Mouse (Mus musculus) ovary, adult 18-20 months (tissue): ENCODE measurements around the gene Imp3.
"Not testable (repeated sequence)": the region's sequence is repeated elsewhere in the genome, so short reads cannot be mapped to it uniquely, and the experiment has no call there.

Experiments used
- DNase-seq: peaks from one replicate; pipeline ENCODE4 v3.0.0; 2022; ENCODE audit warnings: low spot score, mixed read lengths

Imp3 gene

DNA sequence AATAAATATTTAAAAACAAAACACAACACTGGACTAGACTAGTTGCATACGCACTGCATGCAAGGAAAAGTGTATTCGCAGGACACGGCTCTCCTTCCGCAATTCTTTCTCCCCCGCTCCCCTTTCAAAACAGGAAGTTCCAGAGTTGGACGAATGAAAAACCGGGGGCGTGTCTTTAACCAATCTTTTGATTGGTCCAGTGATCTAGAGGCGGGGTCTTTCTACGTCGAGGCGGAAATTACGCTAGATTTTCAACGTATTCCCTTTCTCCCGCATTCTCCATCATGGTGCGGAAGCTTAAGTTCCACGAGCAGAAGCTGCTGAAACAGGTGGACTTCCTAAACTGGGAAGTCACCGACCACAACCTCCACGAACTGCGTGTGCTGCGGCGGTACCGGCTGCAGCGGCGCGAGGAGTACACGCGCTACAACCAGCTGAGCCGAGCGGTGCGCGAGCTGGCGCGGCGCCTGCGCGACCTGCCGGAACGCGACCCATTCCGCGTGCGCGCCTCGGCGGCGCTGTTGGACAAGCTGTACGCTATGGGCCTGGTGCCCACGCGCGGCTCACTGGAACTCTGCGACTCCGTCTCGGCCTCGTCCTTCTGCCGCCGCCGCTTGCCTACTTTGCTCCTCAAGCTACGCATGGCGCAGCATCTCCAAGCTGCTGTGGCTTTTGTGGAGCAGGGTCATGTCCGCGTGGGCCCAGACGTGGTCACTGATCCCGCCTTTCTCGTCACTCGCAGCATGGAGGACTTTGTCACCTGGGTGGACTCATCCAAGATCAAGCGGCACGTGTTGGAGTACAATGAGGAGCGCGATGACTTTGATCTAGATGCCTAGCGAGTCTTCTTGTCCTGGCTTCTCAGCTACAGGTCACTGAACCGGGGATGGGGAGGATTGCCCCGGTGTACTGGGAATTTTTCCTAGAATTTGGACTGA, at the start of gene Imp3:
Gene Imp3, plus strand, starts transcription at position 253 of the 938 bp plus-strand sequence.
- DNase-seq: peak; percentile 86

DNA sequence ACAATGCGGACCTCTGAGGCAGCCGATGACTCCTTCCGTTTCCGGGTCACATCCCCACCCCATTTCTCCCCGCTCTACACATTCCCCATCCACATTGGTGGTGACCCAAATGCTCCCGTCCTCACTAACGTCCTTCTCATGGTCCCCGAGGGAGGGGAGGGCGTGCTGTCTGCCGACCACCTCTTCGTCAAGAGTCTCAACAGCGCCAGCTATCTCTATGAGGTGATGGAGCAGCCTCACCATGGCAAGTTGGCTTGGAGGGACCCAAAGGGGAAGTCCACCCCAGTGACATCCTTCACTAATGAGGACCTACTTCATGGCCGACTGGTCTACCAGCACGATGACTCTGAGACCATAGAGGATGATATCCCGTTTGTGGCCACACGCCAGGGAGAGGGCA, 49.7 kb upstream of the Imp3 start:
- no peak for DNase-seq

DNA sequence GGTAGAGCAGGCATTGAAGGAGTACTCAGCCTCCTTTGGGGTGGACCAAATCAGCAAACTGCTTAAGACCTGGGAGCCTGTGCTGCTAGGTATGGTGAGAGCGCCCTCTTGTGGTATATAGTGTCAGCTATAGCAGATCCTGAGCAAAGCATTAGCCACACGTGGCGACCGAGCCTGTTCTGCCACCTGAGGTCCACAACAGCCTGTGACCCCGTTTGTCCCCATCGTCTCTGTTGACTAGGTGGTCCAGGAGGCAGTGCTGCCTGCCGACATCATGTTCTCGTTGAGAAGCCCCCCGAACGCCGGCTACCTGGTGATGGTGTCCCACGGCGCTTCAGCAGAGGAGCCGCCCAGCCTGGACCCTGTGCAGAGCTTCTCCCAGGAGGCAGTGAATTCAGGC, 47.5 kb upstream of the Imp3 start:
- no peak for DNase-seq

DNA sequence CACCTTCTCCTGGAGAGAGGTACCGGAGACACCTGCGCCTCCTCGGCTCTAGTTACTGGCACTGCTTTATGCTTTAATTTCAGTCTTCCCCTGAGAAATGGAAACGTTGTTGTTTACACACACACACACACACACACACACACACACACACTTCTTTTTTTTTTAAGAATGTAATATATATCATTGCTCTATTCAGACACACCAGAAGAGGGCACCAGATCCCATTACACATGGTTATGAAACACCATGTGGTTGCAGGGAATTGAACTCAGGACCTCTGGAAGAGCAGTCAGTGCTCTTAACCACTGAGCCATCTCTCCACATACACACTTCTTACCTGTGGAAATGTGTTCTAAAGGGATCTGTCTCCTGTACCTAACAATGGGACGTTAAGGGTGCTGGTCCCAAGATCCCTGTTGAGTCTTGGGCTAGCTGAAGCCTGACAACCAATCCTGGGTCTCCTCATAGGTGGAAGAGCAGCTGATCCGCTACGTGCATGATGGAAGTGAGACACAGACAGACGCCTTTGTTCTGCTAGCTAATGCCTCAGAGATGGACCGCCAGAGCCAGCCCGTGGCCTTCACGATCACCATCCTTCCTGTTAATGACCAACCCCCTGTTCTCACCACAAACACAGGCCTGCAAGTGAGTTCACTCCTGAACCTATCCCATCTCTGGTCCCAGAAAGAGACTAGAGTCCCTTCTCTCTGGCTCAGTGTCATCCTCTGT, 46.6 kb upstream of the Imp3 start:
- no peak for DNase-seq

DNA sequence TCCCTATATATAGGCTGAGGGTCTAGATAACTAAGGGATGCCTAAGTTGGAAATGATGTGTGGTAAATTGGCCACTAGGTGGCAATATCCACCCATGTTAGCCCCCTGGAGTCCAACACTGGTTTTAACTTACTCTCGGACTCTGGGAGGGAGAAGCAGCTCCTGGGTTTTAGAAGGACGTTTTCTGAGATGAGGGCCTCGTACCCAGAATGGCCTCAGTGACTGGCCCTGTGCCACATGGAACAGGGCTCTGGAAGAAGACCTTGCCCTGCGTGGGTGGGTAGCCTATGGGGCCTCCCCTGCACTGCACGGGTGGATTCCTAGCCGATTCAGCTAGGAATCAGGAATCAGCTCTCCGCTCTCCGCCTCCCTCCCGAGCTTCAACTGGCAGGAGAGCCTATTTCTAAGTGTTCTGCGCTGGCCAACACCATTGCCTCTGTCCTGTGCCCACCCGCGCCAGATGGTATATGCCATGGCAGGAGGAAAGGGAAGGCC, 45.7 kb upstream of the Imp3 start:
- peak; percentile 66 for DNase-seq

DNA sequence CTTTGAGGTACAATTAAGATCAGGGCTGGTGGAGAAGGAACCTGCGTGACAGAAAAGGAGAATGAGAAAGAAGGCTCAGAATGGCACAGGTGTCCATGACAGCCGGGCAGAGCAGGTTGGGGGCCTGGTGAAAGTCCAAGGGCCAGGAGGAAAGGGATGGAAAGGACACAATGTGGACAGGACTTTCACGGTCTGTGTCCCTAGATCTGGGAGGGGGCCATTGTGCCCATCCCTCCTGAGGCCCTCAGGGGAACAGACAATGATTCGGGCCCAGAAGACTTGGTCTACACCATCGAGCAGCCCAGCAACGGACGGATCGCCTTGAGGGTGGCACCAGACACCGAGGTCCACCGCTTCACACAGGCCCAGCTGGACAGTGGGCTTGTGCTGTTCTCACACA, 45.2 kb upstream of the Imp3 start:
- DNase-seq: no peak

DNA sequence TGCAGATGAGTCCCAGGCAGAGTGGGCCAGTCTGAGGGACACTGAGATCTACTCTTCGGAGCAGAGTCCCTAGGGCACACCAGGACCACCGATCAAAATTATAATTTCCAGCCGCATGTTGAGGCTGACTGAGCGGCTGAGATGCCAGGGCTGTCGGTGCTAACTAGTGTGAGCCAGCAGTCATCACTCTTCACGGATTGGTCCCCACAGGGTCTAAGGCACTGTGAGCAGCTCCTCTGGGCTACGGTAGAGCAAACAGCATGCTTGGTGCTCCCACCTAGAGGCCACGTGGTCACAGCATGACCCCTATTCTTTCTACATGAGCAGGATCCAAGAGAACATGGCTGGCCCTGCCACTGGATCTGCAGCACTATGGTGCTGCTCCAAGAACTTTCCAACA, 44.0 kb upstream of the Imp3 start:
- no peak for DNase-seq

DNA sequence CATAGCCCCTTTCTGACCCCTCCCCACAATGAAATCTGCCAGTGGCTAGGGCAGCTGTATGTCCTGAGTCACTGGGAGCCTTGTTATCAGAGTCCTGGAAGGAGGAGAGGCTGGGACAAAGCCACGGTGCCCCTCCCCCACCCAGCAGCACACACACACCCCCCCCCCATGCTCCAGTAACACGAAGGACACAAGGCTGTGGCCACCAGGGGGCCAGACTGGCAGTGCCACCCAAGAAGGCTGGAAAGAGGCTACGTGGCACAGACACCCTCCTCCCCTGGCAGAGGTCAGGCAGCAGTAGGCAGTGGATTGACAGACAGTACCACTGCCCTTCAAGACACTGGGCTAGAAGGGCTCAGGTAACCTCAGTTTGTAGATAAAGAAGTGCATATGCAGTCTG, 43.3 kb upstream of the Imp3 start:
- peak; percentile 43 for DNase-seq

DNA sequence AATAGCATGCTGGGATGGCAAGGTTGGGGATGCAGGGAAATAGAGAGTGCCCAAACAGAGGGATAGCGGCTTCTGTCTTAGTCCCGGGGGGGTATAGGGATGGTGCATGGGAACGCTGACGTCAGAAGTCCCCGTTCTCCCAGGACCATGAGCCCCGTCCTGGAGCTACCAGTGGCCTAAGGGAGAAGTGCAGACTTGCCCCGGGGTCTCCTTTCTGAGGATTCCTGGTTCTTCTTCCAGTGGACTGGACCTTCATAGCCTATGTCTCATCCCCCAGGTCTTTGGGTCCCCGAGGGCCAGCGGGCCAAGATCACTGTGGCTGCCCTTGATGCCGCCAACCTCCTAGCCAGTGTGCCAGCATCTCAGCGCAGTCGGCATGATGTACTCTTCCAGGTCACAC, 40.5 kb upstream of the Imp3 start:
- no peak for DNase-seq

DNA sequence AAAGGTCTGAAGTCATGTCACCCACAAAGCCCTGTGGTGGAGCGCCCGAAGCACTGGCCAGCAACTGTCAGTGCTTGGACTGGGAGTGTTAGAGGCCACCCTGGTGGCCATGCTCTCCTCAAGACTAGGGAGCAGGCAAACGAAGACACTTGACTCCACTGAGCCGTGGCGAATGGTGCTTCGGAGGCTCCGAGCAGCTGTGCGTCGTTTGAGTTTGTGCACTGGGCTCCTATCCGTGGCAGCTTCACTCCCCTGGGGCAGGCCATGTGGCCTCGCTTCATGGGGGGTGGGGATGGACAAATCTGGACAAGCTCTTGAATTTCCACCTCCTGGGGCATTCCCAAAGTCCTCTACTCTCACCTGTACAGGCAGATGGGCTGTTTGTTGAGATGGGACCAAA, 37.9 kb upstream of the Imp3 start:
- DNase-seq: no peak

DNA sequence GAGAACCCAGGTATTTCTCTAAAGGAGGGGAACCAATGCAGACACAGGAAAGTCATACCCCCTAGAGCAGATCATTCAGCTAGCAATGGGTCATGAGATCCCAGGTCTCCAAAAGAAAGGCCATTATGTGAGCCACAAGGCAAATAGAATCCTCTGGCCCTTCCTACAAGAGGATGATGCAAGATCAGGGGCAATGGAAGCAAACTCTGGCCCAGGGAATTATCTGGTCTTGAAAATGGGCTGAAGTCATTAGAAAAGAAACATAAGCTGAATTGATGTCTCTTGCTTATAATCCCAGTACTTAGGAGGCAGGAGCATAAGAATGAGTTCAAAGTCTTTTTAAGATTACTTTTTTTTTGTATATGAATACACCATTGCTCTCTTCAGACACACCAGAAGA, 37.2 kb upstream of the Imp3 start:
- no peak for DNase-seq

DNA sequence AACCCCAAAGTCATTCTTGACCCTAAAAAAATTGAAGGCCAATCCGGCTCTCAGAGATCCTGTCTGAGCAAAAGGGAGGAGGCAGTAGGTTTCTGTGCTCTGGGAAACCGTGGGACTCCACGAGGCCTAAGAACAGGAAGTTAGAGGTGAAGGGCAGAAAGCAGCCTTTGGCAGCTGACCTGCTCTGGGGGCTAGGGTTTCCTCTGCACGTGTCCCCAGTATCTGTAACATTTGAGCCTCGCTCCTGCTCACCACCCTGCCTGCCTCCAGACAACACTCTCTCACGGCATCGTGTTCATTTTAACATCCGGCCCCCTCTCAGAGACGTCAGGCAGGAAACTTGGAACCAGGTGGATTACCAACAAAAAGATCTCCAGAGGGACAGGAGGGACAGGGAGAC, 36.7 kb upstream of the Imp3 start:
- no peak for DNase-seq

DNA sequence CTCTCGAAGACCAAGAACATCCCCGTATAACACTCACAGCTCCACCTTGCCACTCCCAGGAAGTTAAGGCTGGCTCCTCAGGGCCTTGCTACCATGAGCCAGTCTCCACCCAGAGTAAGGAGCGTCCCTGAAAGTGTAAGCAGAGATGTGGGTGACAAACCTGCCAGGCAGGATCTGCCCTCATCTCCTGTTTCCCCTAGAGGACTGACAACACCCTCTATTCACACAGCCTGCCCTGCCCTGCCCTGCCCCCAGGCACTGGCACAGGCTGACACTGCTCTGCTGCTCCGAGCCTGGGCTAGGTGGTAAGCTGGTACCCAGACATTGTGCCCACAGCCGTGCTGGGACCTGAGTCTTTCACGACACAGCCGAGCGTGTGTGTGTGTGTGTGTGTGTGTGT, 36.1 kb upstream of the Imp3 start:
- DNase-seq: no peak

DNA sequence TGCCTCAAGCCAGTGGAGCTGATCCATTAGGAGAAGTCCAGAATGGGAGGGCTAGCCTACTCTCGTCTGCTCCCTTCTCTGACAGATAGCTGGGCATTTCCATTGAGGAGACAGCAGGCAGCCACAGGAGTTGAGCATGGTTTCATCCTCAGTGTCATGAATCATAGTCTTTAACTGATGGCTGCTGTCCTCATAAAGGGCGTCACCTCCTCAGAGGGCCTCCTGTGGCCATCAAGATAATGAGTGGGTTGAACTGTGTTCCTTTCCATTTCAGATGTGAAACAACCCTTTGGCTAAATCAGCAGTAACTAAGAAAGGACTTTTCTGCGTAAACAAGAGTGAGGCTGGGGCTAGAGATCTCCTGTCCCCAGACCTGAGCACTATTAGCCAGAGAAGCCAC, 33.6 kb upstream of the Imp3 start:
- no peak for DNase-seq

DNA sequence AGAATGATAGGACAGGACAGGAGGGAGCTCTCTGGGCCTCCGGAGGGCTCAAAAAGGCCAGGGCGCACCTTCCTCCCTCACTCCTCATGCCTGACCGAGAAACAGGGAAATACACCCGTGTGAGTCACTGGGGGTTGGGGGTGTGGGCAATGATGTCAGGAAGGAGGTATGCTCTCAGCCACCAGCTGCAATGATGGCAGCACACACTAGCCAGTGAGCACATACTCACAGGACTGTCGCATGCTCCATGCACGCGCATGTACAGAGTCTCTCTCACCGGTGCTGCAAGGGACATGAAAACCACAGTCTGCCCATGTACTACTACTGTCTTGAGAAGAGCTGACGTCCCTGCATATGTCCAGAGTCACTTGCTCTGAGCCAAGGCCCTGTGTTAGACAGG, 29.7 kb upstream of the Imp3 start:
- DNase-seq: no peak

DNA sequence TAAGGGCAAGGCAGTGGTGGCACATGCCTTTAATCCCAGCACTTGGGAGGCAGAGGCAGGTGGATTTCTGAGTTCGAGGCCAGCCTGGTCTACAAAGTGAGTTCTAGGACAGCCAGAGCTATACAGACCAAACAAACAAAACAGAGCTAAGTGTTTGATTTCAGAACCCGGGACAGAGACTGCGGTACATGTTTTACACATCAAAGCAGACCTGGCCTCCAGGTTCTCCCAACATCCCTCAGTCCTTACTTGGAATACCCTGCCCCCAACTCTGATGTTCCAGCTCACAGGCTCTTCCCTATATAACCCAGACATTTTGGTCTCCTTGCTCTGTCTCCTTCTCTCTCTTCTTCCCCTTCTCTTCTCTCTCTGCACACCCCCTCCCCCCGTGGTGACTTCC, 27.3 kb upstream of the Imp3 start:
- DNase-seq: not testable (repeated sequence)

DNA sequence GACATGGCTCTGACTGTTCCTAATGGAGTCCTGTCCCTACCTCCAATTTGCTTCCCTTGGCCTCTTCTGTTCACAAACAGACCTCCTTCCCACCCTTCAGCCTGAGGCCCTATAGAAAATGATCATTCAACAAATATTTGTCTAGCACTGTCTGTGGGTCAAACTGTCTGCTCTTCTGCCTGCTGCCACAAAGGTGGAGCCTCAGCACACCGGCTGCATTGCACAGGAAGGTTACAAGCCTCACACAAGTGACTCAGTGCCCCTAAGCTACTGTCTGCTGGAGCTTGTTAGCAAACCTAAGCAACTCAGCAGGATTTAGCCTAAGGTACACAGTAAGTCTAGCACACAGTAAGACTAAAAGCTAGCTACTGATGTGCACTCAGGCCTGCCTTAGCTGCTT, 26.3 kb upstream of the Imp3 start:
- DNase-seq: no peak

DNA sequence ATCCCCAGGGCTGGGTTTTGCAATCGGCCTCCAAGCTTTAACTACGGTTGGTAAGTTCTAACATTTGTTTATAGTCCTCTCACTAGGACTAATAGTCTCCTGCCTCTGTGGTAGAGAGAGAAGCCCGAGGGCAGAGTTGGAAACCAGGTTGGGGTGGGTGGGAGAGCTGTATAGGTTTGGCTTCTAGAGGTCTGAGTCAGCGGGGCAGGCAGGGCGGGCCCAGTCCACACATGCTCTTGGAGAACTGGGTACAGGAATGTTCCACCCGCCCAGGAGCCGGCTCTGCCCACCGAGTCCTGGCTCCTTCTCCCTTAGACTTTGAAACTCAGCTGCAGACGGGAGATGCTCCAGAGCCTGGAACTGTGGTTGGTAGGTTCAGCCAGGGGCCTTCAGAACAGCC, 23.3 kb upstream of the Imp3 start:
- DNase-seq: no peak

DNA sequence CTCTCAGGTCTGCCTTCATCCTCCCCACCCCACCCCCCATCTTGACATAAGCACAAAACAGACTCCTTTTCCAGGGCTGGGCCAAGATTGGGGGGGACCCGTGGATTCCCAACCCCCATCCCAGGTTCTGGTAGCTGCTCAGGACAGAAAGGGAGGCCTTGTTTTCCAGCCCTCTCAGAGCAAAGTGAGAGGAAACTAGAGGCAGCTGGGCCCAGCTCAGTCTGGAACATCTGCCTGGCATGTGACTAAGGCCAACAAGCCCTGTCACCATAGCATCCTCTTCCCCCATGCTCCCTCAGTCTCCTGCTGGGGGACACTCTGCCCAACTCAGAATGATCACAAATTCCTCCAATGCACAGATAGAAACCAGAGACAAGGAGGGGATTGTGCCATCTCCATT, 22.2 kb upstream of the Imp3 start:
- DNase-seq: no peak

DNA sequence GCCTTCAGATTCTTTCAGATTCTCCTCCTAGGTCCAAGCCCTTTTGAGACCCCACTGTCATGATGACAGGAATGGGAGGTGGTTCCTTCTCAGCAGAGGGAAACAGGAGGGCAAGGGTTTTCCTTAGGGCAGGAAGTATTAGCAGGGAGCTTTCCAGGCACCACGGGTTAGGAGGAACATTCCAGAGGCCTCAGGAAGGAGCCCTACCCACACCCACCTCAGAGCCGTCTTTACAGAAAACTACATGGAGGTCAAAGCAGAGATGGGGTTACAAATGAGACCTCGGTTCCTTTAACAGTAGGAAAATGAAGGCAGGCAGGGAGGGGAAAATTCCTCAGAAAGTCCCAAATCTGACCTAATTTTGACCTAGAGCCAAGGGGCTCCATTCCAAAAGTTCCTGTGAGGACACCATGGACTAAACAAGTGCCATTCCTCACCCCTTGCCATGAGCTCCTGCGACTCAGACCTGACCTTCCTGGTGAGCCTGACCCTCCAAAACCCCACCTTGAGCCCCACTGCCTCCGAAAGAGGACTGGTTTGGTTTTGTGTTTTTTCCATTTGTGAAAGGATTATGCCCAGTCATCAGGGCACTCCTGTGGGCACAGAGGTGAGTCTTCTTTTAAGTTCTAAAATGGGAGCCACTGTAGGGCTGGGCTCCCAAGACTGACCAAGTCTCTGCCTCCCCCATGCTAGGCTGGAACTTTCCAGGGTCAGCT, 21.4 kb upstream of the Imp3 start:
- DNase-seq: no peak

DNA sequence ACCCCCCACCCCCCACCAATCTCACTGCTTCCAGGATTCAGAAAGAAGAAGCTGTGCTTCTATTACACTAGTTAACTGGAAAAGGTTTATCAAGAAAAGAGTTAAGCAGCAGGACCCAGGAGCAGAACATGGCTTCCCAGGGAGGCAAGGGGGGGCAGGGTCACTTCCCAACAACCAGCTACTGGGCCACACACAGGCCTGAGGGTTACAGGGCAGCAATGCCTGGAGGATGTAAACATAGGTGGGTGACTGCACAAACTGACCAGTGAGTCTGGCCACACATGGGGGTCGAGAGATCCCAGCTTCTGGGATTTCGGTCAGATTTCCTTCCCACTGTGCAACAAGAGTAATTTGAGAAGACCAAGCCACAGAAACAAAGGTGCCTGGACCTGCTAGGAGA, 20.1 kb upstream of the Imp3 start:
- no peak for DNase-seq

DNA sequence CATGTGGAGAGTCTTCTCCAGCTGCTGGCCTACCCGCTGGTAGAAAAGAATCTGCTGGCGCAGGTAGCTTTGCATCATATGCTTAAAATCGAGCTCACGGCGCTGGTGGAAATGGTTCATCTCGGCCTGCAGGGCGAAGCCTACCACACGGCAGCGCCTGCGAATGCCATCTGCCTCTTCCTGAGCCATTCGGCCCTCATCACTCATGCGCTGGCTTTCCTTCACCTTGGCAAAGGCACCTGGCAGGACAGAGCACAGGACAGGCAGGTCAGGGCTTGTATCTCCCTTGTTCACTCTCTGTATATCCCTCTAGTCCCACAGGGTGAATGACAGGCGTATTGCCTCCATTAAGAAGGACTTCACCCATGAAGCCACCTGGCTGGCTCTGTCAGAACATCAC, 18.8 kb upstream of the Imp3 start:
- DNase-seq: no peak

DNA sequence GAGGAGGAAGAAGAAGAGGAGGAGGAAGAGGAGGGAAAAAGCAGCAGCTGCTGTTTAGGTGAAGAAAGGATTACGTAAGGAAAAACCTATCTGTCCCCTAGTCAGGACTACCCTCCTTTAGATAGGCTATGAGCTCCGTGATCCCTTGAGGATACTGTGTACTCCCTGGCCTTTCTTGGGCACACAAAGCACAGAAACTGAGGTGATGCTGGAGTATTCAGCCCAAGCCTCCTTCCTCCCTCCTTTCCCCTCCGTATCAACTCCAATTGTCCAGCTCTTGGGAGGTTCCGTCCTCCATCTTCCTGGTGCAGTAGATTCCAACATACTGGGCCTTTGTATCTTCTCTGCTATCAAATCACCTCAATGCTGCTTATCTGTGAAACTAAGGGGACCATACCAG, 14.5 kb upstream of the Imp3 start:
- no peak for DNase-seq
